Mouse (Mus musculus) ZHBTc4 (cell line): ENCODE data around the gene Sema6c.

Experiments used
- DNase-seq: peaks from one replicate; pipeline ENCODE4 v3.0.0-alpha.2; 2011; ENCODE audit warnings: low read depth, low spot score

The Sema6c gene

DNA sequence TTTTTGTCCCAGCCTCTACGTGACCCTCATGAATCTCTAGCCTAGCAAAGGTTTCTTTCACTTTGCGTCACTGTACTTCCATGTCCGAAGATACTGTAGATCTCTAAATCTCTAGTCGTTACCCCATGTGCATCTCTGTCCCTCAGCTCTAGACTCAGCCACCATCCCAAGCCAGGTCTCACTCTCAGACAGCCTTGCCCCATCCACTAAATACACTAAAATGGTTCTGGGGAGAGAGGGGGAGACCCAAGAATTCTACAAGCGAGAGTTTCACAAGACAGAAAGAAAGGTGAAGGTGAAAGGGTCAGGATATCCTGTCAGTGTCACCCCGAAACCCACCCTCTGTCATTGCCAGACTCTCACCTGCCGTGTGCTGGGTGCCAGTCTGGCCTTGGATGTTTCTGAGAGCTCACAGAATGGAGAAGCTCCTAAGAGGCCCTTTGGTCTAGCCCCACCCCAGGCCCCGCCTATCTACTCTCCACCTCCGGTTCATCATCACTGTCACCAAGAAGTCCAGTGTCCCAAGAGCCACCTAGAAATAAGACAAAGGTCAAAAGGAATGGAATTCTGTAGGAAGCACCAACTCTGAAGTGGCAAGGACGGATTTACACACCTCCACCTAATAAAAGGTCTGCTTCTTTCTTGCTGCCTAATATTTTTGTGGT is 18.2 kb upstream of the Sema6c start, which contains the start of gene Tnfaip8l2:
TSS of gene Tnfaip8l2 (minus strand) at position 409 of the 665 bp plus-strand sequence.
- DNase-seq: no peak

DNA sequence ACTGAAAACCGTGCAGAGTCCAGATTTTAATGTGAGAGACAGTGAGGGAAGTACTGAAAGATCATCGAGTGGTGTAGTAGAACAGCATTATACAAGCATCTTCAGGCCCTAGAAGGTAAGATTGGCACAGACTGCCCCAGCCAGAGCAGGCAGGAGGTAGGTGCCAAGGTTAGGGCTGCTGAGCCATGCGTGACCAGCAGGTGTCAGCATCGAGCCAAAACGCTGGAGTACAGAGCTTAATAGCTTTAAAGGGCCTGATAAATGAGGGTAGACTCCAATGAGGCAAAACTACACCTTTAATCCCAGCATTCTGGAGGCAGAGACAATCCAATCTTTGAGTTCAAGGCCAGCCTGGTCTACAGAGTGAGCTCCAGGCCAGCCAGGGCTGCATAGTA is 17.6 kb upstream of the Sema6c start:
- peak; percentile 86 for DNase-seq

DNA sequence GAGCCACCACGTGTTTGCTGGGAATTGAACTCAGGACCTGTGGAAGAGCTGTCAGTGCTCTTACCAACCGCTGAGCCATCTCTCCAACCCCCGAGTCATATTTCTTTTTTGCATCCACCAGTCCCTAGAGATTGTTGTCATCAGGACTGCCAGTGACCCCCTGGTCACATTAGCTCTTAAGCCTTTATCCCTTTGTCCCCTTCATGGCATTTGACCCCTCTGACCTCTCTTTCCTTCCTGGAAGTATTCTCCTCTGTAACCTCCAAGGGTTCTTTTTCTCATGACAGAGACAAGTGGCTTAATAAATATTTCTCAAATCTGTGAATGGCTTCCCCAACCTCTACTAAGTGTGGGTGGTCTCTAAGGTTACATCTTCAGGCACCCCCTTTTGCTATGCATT is 12.3 kb upstream of the Sema6c start:
- DNase-seq: no peak

DNA sequence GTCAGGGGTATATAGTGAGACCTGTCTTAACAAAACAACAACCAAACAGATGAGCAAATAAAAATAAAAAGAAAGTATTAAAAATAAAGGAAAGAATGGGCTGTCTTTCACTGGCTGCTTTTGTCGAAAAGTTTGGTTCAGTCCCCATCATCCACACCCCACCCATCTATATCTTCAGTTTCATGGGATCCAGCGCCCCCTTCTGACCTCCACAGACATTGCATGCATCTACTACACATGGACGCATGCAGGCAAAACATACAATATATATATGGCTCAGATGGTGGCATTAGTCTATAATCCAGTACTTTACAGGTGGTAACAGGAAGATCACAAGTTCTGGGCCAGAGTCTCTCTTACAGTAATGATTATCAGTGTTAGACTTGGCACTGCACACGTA is 6.4 kb upstream of the Sema6c start:
- peak; percentile 83 for DNase-seq

DNA sequence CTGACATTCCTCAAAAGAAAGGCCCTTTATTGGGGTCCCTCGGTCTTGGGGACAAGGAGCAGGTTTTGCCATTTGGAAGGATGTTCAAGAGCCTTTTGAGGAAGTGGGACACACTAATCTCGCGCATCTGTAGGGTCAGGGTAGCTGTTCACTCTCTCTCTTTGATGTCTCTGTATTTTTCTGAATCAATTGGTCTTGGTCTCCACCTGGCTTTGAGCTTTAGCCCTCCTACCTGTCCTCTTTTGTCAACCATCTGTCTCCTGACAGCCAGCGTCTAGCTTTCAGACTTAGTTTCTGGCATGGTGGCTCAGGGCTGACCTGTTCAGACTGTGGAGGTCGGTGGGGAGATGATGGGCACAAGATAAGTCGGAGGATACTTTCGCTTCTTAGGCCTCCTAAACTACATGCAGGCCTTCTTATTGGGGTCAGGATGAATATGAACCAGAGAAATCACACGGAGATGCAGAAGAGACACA is 708 bp upstream of the Sema6c start:
- no peak for DNase-seq

DNA sequence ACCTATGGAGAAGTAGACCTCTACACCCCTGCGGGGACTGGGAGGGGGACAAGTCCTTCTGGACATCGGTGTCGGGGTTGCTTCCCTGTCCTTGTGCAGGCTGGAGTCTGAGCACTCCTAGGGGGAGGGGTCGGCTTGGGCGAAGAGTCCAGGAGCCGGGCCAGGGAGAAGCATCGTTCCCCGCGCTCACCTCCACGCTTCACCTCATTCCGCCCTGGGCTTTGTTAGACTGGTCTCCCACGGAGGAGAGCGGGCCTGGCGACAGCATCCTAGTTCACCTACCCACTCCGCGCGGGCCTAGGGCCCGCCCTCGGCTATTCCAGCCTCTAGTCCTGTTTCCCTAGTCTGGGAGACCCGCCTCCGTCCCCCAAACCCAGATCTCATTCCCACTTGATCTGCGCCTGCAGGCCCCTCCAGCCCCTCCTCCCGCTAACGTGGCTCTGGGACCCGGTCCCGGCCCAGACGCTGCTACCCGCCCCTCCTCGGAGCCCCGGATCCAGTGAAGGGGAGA is 839 bp downstream of the Sema6c start:
- DNase-seq: peak; percentile 37

DNA sequence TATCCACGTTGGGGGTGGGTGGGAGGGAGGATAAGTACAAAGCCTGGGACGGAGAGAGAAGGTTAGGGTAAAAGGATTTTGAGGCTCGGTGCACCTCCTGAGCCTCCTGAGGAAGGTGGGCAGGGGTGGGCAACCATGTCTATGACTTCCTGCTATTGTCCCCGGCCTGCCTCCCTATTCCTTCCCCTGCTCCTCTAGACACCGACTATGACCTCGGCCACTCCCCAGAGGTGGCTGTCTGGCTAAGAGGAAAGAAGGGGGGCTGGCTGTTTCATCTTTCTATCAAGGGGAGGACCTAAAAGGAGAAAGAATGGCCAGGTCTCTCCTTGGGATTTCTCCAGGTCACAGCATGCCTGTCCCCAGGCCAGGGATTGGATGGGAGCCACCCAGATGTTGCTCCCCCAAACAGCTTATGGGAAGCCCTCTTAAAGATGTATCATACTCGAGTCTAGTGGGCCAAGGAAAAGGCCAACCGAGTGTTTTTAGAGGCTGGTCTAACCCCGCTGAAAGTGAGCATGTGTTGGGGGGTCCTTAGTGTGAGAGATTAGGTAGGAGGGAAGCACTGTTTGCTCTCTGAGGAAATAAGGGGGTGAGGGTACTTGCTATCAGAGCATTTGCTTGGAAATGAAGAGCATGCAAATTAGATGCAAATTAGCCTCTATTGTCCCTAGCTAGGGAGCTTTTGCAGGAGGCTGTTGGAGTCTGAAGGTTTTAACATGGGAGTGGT is 1.5 kb downstream of the Sema6c start:
- DNase-seq: peak; percentile 74

DNA sequence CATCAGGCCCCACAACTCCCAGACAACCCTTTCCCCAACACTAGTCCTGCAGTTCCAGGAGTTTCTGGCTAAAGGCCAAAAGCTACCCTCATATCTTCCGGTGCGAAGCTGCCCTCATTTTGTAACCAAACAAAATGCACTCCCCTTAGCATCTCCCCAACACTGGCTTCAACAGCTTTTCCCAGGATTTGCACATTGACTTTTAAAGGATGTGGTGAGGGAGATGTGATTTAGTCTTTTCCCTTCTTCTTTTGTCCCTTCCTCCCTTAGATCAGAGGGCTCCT is 2.0 kb downstream of the Sema6c start:
- DNase-seq: no peak

DNA sequence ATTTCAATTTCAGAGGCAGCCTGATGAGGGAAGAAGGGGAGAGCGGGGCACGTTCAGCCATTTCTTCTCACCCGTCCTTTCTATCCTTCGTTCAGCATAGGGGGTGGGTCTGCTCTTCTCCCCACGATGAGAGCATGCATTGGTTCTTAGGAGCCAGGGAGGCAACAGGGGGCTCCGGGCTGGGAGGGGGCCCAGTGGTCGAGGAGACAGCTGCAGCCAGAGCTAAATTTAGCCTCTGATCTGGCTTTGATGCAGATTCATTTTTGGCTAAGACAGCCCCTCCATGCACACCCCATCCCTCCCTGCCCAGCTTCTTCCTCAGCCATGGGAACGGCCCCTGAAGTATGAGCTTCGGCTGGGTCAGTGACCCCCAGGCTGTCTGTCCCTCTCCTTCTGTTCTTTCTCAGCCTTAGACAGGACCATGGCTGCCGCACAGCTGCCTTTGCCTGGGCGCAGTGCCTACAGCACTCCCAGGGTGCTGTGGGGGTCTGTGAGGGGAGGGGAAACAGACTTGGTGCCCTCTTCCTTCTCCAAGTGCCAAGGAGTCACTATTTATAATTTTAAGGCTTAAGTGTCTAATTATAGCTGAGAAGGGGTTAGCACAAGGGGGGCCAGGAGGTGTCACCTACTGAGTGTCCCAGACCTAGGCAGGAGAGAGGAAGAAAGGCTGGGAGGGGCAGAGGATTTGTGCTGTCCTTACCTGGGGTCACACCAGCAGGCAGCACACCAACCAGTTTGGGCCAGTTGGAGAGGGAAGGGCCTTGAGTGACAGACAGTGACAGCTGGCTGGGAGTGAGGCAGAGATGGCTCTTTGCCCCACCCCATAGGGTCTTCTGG is 3.4 kb downstream of the Sema6c start:
- peak; percentile 78 for DNase-seq

DNA sequence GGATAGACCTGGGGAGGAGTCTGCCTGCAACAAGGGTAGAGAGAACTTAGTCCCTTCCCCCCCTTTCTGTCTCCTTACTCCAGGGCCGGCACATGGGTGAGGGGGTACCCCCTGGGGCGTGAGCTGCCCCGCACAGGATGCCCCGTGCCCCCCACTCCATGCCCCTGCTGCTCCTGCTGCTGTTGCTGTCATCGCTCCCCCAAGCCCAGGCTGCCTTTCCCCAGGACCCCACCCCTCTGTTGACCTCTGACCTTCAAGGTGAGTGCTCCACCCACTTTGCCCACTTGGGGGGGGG is 3.9 kb downstream of the Sema6c start:
- DNase-seq: no peak

DNA sequence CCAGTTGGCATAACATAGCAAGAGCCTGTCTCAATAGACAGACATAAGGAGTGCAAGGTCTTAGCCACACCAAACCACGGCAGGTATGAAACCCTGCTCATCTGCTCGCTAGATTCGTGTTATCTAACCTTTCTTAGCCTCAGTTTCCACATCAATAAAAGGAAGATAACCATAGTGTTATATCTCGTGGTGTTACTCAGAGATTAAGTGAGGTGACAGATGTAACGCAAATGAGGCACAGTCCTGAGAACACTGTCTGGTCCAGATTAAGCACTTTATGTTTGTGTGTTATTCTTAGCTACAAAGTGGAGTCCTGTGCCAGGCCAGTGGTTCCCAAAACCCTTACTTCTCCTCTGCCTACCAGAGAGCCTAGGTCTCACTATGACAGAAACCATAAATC is 4.6 kb downstream of the Sema6c start:
- no peak for DNase-seq

DNA sequence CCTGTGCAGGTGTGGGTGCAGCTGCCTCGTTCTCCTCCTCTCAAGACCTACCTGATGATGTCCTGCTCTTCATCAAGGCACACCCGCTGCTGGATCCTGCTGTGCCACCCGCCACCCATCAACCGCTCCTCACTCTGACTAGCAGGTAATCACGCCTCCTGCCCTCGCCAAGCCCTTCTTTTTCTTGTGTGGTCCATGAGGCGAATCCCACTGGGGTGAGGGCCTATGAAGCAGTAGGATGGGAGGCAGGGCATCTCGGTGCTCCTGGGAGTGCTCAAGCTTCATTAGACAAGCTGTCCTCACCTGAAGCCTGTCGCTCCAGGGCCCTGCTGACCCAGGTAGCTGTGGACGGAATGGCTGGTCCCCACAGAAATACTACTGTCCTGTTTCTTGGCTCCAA is 9.7 kb downstream of the Sema6c start:
- DNase-seq: no peak

DNA sequence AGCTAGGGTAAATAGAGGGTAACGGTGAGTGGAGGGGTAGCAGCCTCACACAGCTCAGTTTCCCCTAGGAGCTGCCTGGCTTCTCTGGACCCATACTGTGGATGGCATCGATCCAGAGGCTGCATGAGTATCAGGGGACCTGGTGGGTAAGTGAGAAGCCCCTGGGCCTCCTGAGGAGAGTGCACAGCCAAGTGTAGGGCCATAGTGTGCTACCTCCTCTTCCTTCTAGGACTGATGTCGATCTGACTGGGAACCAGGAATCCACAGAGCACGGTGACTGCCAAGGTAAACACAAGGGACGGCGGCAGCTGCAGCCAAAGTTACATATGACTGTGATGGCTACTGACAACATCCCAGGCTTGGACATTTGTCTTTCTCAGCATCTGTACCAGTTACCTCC is 10.8 kb downstream of the Sema6c start:
- DNase-seq: no peak

DNA sequence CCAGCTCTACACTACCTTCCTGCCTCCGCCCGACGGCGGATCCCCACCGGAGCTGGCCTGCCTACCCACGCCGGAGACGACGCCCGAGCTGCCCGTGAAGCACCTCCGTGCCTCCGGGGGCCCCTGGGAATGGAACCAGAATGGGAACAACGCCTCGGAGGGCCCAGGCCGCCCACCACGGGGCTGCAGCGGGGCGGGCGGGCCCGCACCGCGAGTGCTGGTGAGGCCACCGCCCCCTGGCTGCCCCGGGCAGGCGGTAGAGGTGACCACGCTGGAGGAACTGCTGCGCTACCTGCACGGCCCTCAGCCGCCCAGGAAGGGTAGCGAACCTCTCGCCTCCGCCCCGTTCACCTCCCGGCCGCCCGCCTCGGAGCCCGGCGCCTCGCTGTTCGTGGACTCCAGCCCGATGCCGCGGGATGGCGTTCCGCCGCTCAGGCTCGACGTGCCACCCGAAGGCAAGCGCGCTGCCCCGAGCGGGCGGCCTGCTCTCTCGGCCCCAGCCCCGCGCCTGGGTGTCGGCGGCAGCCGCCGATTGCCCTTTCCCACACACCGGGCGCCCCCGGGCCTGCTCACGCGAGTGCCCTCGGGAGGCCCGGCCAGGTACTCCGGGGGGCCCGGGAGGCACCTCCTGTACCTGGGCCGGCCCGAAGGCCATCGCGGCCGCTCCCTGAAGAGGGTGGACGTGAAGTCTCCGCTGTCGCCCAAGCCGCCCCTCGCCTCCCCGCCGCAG is 12.4 kb downstream of the Sema6c start:
- peak; percentile 56 for DNase-seq

DNA sequence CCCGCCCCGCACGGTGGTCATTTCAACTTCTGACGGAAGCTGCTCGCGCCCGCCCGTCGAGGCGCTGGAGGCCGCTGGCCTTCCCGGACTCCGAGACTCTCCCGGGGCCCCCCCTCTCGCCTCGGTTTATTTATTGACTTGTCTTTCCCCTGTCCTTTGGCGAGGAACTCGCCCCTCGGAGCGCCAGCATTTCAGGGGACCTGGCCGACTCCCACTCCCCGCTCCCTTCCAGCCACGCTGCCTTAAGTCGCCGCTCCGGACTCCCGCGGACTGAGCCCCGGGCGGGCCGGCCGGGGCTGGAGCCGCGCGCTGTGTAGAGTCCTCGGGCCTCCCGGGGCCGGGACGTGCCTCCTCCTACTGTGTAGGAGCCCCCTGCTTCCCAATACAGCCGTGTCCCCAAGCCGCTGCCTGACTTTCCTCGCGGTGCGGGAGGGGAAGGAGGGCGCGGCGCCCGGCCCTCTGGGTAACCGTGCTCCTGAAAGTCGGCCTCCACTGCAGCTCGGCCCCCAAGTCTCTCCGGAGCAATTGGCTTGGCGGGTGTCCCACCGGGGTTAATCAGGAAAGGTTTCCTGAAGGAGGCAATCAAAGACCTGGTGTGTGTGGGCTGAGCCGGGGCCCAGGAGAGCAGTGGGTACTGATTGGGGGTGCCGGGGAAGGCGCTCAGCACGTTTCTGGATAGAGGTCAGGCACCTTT is 13.1 kb downstream of the Sema6c start:
- peak; percentile 58 for DNase-seq

DNA sequence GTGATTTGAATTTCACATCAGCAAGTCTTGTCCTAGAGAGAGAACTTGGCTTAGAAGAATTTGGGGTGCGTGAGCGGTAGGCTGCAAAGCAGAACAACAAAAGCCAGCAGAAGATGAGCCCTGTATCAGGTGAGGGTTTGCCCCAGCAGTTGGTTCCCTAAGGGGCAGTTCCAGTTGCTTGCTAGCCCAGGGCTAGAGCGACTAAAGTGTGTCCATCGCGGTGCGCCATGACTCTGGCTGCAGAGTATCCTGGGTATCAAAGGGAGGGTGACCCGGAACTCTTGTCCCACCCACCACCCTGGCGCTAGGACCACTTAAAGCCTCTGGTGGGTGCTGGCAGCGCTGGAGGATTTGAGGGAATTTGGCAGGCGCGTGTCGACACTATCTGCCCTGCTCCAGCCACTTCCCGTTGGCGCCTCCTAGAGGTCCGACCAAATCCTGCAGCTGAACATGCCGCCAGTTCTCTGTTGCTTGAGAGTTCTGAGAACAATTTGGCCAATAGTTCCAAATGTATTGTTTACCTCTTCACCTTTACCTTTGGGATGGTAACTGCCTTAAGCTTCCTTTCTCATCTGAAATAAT is 13.8 kb downstream of the Sema6c start:
- DNase-seq: peak; percentile 92

DNA sequence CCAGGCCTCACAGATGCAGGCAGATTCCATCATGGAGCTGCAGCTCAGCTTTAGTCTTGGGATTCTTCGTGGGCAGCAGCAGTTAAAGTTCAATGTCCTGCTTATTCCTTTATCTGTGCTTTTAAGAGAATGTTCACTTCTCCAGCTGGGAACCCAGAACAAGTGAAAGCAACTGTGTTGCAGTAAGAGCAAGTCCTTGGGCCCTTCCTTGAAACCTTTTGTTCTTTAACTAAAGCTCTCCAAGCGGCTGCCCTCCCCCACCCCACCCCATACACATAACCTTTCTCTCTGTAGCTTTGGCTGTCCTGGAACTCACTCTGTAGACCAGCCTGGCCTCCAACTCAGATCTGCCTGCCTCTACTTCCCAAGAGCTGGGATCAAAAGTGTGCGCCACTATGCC is 16.2 kb downstream of the Sema6c start:
- DNase-seq: peak; percentile 82

DNA sequence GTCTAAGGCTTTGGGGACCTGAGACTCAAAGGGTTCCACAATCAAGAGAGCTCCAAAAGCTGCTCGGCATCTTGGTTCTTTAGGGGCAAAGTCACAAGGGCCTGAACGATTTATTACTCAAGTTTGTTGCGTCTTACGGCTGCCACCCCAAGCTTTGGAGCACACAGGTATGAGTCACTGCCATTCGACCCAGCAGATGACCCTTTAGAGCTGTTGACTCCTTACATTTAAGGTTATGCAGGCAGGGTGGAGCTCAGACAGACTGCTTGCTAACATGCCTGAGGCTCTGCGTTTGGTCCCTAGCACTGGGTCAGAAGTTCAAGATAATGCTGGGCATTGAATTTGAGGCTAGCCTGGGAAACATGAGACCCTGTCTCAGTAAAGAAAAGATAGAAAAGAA is 17.3 kb downstream of the Sema6c start:
- DNase-seq: peak; percentile 23

DNA sequence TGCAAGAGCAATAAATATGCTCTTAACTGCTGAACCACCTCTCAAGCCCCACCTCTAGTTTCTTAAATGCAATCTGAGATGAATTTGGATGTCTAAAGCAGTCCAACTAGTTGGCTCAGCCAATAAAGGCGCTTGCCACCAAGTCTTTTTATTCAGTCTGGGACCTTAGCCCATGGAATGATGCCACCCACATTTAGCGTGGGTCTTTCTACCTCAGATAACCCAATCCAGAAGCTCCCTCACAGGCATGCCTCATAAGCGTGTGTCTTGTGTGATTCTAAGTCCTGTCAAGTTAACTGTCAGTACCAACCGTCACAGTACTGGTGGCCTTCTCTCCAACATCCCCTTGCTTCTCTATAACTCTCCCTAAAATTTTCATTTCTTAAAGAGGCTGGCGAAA is 18.7 kb downstream of the Sema6c start:
- no peak for DNase-seq

DNA sequence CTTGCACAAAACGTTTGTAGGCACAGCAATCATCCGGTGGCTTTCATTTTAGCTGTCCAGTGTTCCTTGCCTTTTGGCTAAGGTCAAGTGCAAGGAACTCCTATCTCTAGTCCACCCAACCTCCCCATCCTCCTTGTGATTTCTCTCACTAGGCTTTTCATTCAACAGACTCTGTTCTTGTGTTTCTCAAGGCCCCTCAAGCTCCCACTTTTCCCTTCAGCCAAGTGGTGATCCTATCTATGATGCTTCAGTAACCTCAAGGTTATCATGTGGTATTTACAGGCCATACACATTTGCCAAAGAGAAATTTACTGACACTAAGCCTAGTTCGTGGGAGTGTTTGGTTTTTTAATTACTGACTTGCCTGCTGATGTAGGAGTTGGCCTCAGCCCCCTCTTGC is 19.6 kb downstream of the Sema6c start:
- DNase-seq: no peak

DNA sequence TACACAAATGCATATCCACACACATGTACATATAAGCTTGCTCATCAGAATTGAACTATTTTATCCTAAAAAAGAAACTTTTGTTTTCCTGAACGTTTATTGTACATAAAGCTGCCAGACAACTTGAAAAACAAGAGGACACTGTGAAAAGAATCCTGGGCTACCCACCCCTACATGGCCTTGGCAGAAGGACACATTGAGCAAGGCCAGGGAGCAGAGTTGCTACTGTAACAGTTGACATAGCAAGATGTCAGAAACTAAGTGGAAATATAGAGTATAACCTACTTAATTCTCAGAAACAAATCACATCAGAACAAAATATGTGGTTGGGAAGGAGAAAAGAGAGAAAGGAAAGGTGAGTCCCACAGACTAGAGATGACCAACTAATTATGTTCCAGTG is 21.6 kb downstream of the Sema6c start:
- DNase-seq: no peak
